Mouse (Mus musculus) liver, embryonic 11.5 days (tissue): ENCODE data around the gene Tmem178. TPM values are rescaled to one million over a fixed set of nuclear protein-coding genes. Genes with fewer than 3 reads are reported as not detected.
"Not testable (repeated sequence)": the region's sequence is repeated elsewhere in the genome, so short reads cannot be mapped to it uniquely, and the experiment has no call there.

ENCODE experiments used
- ATAC-seq: fragments of 200-750 bp; cut with Nextera tagmentation; replicated peaks from 2 replicates; pipeline ENCODE4 v1.8.0; 2017; ENCODE audit warnings: moderate number of reproducible peaks, mild to moderate bottlenecking, moderate TSS enrichment, moderate library complexity; ENCODE audit not compliant: low FRiP score
- DNase-seq: peaks from one replicate; pipeline ENCODE4 v3.0.0-alpha.2; 2017; ENCODE audit warnings: low spot score
- H3K27ac ChIP-seq: fragments of 300-500 bp; sonication (generic); 2 replicates; pipeline ENCODE4 v1.5.1; 2014; ENCODE audit warnings: mild to moderate bottlenecking, low read depth, low read length, control low read depth
- H3K27me3 ChIP-seq: fragments of 300-500 bp; sonication (generic); replicated peaks from 2 replicates; pipeline ENCODE4 v1.6.1; 2014; ENCODE audit warnings: low read length, mixed read lengths; ENCODE audit not compliant: control insufficient read depth, insufficient read depth
- H3K36me3 ChIP-seq: fragments of 300-500 bp; sonication (generic); 2 replicates; pipeline ENCODE4 v1.6.1; 2014; ENCODE audit warnings: mild to moderate bottlenecking, low read length, moderate library complexity, mixed read lengths; ENCODE audit not compliant: control insufficient read depth, insufficient read depth
- H3K4me1 ChIP-seq: fragments of 300-500 bp; sonication (generic); replicated peaks from 2 replicates; pipeline ENCODE4 v1.6.1; 2014; ENCODE audit warnings: low read length, mixed read lengths; ENCODE audit not compliant: control insufficient read depth, insufficient read depth
- H3K4me2 ChIP-seq: fragments of 300-500 bp; sonication (generic); 2 replicates; pipeline ENCODE4 v1.6.1; 2014; ENCODE audit warnings: mild to moderate bottlenecking, control low read depth, moderate library complexity
- H3K4me3 ChIP-seq: fragments of 300-500 bp; sonication (generic); 2 replicates; pipeline ENCODE4 v1.5.1; 2014; ENCODE audit warnings: low read depth, low read length, control low read depth
- H3K9ac ChIP-seq: fragments of 300-500 bp; sonication (generic); 2 replicates; pipeline ENCODE4 v1.6.1; 2014; ENCODE audit warnings: low read depth, low read length, control low read depth
- H3K9me3 ChIP-seq: fragments of 300-500 bp; sonication (generic); 2 replicates; pipeline ENCODE4 v1.6.1; 2016; ENCODE audit warnings: low read length, inconsistent platforms, mixed read lengths; ENCODE audit not compliant: control insufficient read depth
- WGBS: fragments of 180-500 bp; shearing (Covaris S2); extraction: QIAGEN DNeasy Blood & Tissue Kit; methylation state at CpG from one replicate; pipeline ENCODE4 v1.1.7; 2014; 5-methylcytosine and 5-hydroxymethylcytosine counted together
- polyA plus RNA-seq: library from polyadenylated mRNA; unstranded; fragments of >200 nt; fragmentation: Nextera tagmentation; extraction: Ambion mirVana; gene quantifications from 2 replicates; pipeline ENCODE4 v1.2.1, GENCODE M21; 2014

Gene Tmem178
- polyA plus RNA-seq, 1 experiment from 2014 or later: 1.9 TPM

- H3K4me2 ChIP-seq: no peak overlapping the region
- H3K27me3 ChIP-seq: no peaks in the 10 kb centered on the region
- H3K4me1 ChIP-seq: no peaks in the 10 kb centered on the region
- H3K36me3 ChIP-seq: no peaks in the 10 kb centered on the region
- ATAC-seq (no peak), DNase-seq (no peak)
- WGBS: 63% methylated on average over 5 of the region's 5 CpGs
- no peak overlapping the region for H3K4me3 ChIP-seq
- H3K9me3 ChIP-seq: no peaks in the 10 kb centered on the region
- no peak overlapping the region for H3K9ac ChIP-seq
- H3K27ac ChIP-seq: no peak overlapping the region
Observed at GRCm38 (mm10) chr17:80936521-80936920, 7.9 kb upstream of the Tmem178 start.

- DNase-seq (no peak), ATAC-seq (no peak)
- Histone ChIP-seq H3K4me1 (no peaks in the 10 kb centered on the region), H3K27ac (no peak overlapping the region), H3K9me3 (no peaks in the 10 kb centered on the region), H3K4me2 (no peak overlapping the region), H3K27me3 (peaks cover 26% of the 10 kb centered on the region), H3K36me3 (no peaks in the 10 kb centered on the region), H3K4me3 (no peak overlapping the region), H3K9ac (no peak overlapping the region)
- WGBS: 75% methylated on average over 7 of the region's 7 CpGs
Observed at GRCm38 (mm10) chr17:80939833-80940232, 4.6 kb upstream of the Tmem178 start.

GRCm38 (mm10) chr17:80941857-80942256 lies 2.6 kb upstream of the Tmem178 start:
- ATAC-seq (no peak), DNase-seq (no peak)
- 71% methylated on average over 11 of the region's 11 CpGs for whole genome bisulfite sequencing

GRCm38 (mm10) chr17:80943835-80944529 lies 450 bp upstream of the Tmem178 start:
- 7% methylated on average over 23 of the region's 26 CpGs for WGBS
- no peaks in the 10 kb centered on the region for H3K4me1 ChIP-seq
- no peak overlapping the region for H3K9ac ChIP-seq
- H3K4me2 ChIP-seq: peak overlapping the region; percentile 87
- no peak for DNase-seq
- H3K4me3 ChIP-seq: peak overlapping the region; percentile 59
- no peaks in the 10 kb centered on the region for H3K36me3 ChIP-seq
- ATAC-seq: no peak
- no peak overlapping the region for H3K27ac ChIP-seq
- no peaks in the 10 kb centered on the region for H3K9me3 ChIP-seq
- H3K27me3 ChIP-seq: peaks cover 39% of the 10 kb centered on the region

More at GRCm38 (mm10) chr17:80941857-80942256, 2.6 kb upstream of the Tmem178 start:
- Histone ChIP-seq H3K27me3 (peaks cover 39% of the 10 kb centered on the region), H3K9me3 (no peaks in the 10 kb centered on the region), H3K4me1 (no peaks in the 10 kb centered on the region), H3K36me3 (no peaks in the 10 kb centered on the region), H3K4me3 (no peak overlapping the region), H3K27ac (no peak overlapping the region), H3K4me2 (no peak overlapping the region), H3K9ac (no peak overlapping the region)

- 34% methylated on average over 8 of the region's 8 CpGs for WGBS
- H3K27me3 ChIP-seq: peaks cover 39% of the 10 kb centered on the region
- H3K9me3 ChIP-seq, H3K9ac ChIP-seq, H3K4me3 ChIP-seq, H3K27ac ChIP-seq, DNase-seq, H3K4me1 ChIP-seq, ATAC-seq, H3K36me3 ChIP-seq, H3K4me2 ChIP-seq: not testable (repeated sequence)
Observed at GRCm38 (mm10) chr17:80945510-80945909, 1.1 kb downstream of the Tmem178 start.

GRCm38 (mm10) chr17:80946091-80946885 lies 1.9 kb downstream of the Tmem178 start:
- peaks cover 39% of the 10 kb centered on the region for H3K27me3 ChIP-seq

GRCm38 (mm10) chr17:80947075-80947960 lies 2.9 kb downstream of the Tmem178 start:
- no peaks in the 10 kb centered on the region for H3K36me3 ChIP-seq
- DNase-seq: no peak
- WGBS: 75% methylated on average over 12 of the region's 12 CpGs
- no peak overlapping the region for H3K4me3 ChIP-seq
- H3K9me3 ChIP-seq: no peaks in the 10 kb centered on the region
- peaks cover 35% of the 10 kb centered on the region for H3K27me3 ChIP-seq
- no peak overlapping the region for H3K9ac ChIP-seq
- no peak overlapping the region for H3K4me2 ChIP-seq
- H3K4me1 ChIP-seq: no peaks in the 10 kb centered on the region
- ATAC-seq: no peak
- H3K27ac ChIP-seq: no peak overlapping the region

More at GRCm38 (mm10) chr17:80946091-80946885, 1.9 kb downstream of the Tmem178 start:
- Histone ChIP-seq H3K4me2 (no peak overlapping the region), H3K9ac (no peak overlapping the region), H3K4me1 (no peaks in the 10 kb centered on the region), H3K27ac (no peak overlapping the region), H3K36me3 (no peaks in the 10 kb centered on the region), H3K4me3 (no peak overlapping the region), H3K9me3 (no peaks in the 10 kb centered on the region)
- DNase-seq (no peak), ATAC-seq (no peak)
- WGBS: 77% methylated on average over 5 of the region's 5 CpGs

GRCm38 (mm10) chr17:80949382-80949781 lies 5.0 kb downstream of the Tmem178 start:
- DNase-seq: no peak
- Histone ChIP-seq H3K9ac (no peak overlapping the region), H3K4me3 (no peak overlapping the region), H3K4me1 (no peaks in the 10 kb centered on the region), H3K36me3 (no peaks in the 10 kb centered on the region), H3K9me3 (no peaks in the 10 kb centered on the region), H3K4me2 (no peak overlapping the region), H3K27ac (no peak overlapping the region), H3K27me3 (peaks cover 18% of the 10 kb centered on the region)
- ATAC-seq: no peak
- WGBS: 85% methylated on average over 7 of the region's 7 CpGs
